Comparison of ENCODE assay signal across 11 mouse cellular contexts in genomic region chr11:120267676-120268075, GRCm38 (mm10). TPM values are rescaled to one million over a fixed set of nuclear protein-coding genes. Genes with fewer than 3 reads are reported as not detected.
DNase-seq lines count a peak whose midpoint lies in the region; ATAC-seq and TF ChIP-seq lines count a peak whose summit lies in the region.
"Had no signal": no experiment of that assay in that cellular context is flagged by ENCODE, and none has a peak within 500 bp of the region (broad histone marks: within the 10 kb centered on the region; RNA-seq: fewer than 3 reads in every experiment).

No protein-coding gene starts in this region.

- no peak overlapping the region; the same call in 1 of the 2 replicates for H3K9ac ChIP-seq in hindbrain, embryonic 12.5 days
- no peak overlapping the region for H3K9ac ChIP-seq in hindbrain, embryonic 16.5 days (ENCODE audit: low read depth, low read length)
- no peak overlapping the region for H3K9ac ChIP-seq in hindbrain, embryonic 13.5 days
- H3K9ac ChIP-seq: liver, embryonic 15.5 days had no signal

- H3K27ac ChIP-seq in hindbrain, embryonic 12.5 days: peak overlapping the region; percentile 66
- no peak overlapping the region for H3K27ac ChIP-seq in hindbrain, embryonic 16.5 days (ENCODE audit: low read depth, low read length)
- no peak overlapping the region for H3K27ac ChIP-seq in thymus, adult 2 months (ENCODE audit: control insufficient read depth, insufficient read depth, low read length)
- peak overlapping the region; percentile 63 for H3K27ac ChIP-seq in hindbrain, embryonic 13.5 days
- H3K27ac ChIP-seq: liver, embryonic 15.5 days had no signal

- no peak overlapping the region for H3K4me2 ChIP-seq in hindbrain, embryonic 12.5 days (replicated peaks)
- no peak overlapping the region for H3K4me2 ChIP-seq in hindbrain, embryonic 16.5 days (ENCODE audit: low read length)
- no peak overlapping the region for H3K4me2 ChIP-seq in hindbrain, embryonic 13.5 days
- H3K4me2 ChIP-seq: heart, embryonic 11.5 days; liver, embryonic 15.5 days had no signal

- no peaks in the 10 kb centered on the region for H3K27me3 ChIP-seq in hindbrain, embryonic 12.5 days
- H3K27me3 ChIP-seq in hindbrain, embryonic 16.5 days (replicated peaks; ENCODE audit: control insufficient read depth, insufficient read depth, low read length): peaks cover 2% of the 10 kb centered on the region; the same call in 1 of the 2 replicates
- H3K27me3 ChIP-seq in thymus, adult 2 months (ENCODE audit: control insufficient read depth, insufficient read depth, low read length): no peaks in the 10 kb centered on the region
- H3K27me3 ChIP-seq in hindbrain, embryonic 13.5 days: 0 out of 2 replicates have a peak, but pooled peaks cover 14% of the 10 kb centered on the region
- H3K27me3 ChIP-seq: liver, embryonic 15.5 days had no signal

- 58% methylated on average over 3 of the region's 3 CpGs for WGBS in hindbrain, embryonic 12.5 days
- 64% methylated on average over 1 of the region's 3 CpGs for WGBS in hindbrain, embryonic 16.5 days
- WGBS in thymus, adult 2 months: 43% methylated on average over 3 of the region's 3 CpGs
- 61% methylated on average over 3 of the region's 3 CpGs for WGBS in hindbrain, embryonic 13.5 days

- no peak for TF ChIP-seq CTCF in thymus, adult 2 months (IDR thresholded peaks at IDR 0.05; ENCODE audit: borderline replicate concordance, control insufficient read depth, extremely low read depth, insufficient read depth, low read length, poor library complexity)

- peaks cover 47% of the 10 kb centered on the region for H3K36me3 ChIP-seq in hindbrain, embryonic 12.5 days
- peaks cover 4% of the 10 kb centered on the region for H3K36me3 ChIP-seq in hindbrain, embryonic 16.5 days (ENCODE audit: control insufficient read depth, insufficient read depth, low read length)
- H3K36me3 ChIP-seq in thymus, adult 2 months (ENCODE audit: control insufficient read depth, insufficient read depth, low read length): no peaks in the 10 kb centered on the region
- peaks cover 30% of the 10 kb centered on the region for H3K36me3 ChIP-seq in hindbrain, embryonic 13.5 days

- H3K4me3 ChIP-seq in hindbrain, embryonic 12.5 days: no peak overlapping the region
- H3K4me3 ChIP-seq in hindbrain, embryonic 16.5 days (ENCODE audit: low read length): no peak overlapping the region
- H3K4me3 ChIP-seq in thymus, adult 2 months (ENCODE audit: control insufficient read depth, insufficient read depth, low read length): no peak overlapping the region
- no peak overlapping the region for H3K4me3 ChIP-seq in hindbrain, embryonic 13.5 days
- H3K4me3 ChIP-seq: liver, embryonic 15.5 days had no signal

- no peak for TF ChIP-seq POLR2A in thymus, adult 2 months (IDR thresholded peaks at IDR 0.05; ENCODE audit: control insufficient read depth, extremely low read depth, insufficient read depth, low read length, poor library complexity)

- H3K9me3 ChIP-seq in hindbrain, embryonic 12.5 days (replicated peaks): no peaks in the 10 kb centered on the region
- H3K9me3 ChIP-seq in hindbrain, embryonic 16.5 days (ENCODE audit: control insufficient read depth, low read length): no peaks in the 10 kb centered on the region
- H3K9me3 ChIP-seq in hindbrain, embryonic 13.5 days: no peaks in the 10 kb centered on the region
- H3K9me3 ChIP-seq: liver, embryonic 15.5 days had no signal

- intact Hi-C loops in heart, postnatal 36 days (cut with DNase I): no loop called here

- DNase-seq in thymus, postnatal 0 days (ENCODE audit: low spot score): peak; percentile 54
- DNase-seq in thymus, adult 2 months: no peak
- DNase-seq in cerebellum, postnatal 36 days: no peak
- DNase-seq in heart, postnatal 36 days: no peak
- DNase-seq: adrenal gland, adult 2 months; gastrocnemius, postnatal 10 days had no signal

- no peak for ATAC-seq in hindbrain, embryonic 12.5 days (ENCODE audit: low FRiP score)
- ATAC-seq in hindbrain, embryonic 16.5 days: no peak
- ATAC-seq in hindbrain, embryonic 13.5 days (ENCODE audit: low FRiP score): no peak

- peaks cover 64% of the 10 kb centered on the region for H3K4me1 ChIP-seq in hindbrain, embryonic 12.5 days
- H3K4me1 ChIP-seq in hindbrain, embryonic 16.5 days (ENCODE audit: control insufficient read depth, insufficient read depth, low read depth, low read length): peaks cover 41% of the 10 kb centered on the region
- peaks cover 23% of the 10 kb centered on the region for H3K4me1 ChIP-seq in thymus, adult 2 months (replicated peaks; ENCODE audit: control insufficient read depth, insufficient read depth, low read length)
- H3K4me1 ChIP-seq in hindbrain, embryonic 13.5 days (replicated peaks): peaks cover 71% of the 10 kb centered on the region

RNA-seq across cellular contexts. Expression of gene Bahcc1, which starts 34.9 kb away (rescaled TPM):
- polyA plus RNA-seq in hindbrain, embryonic 12.5 days (2016; fragmentation: Nextera tagmentation; extraction: Ambion mirVana): 21.9 and 23.8 TPM in 2 replicates
- polyA plus RNA-seq in hindbrain, embryonic 16.5 days (2015; fragmentation: Nextera tagmentation; extraction: Ambion mirVana): 7.8 and 9.7 TPM in 2 replicates
- 3.3 and 4.6 TPM in 2 replicates for polyA plus RNA-seq in thymus, postnatal 0 days (2015; fragmentation: Nextera tagmentation; extraction: Ambion mirVana)
- polyA plus RNA-seq in thymus, adult 2 months (2012; rRNA removed): 11.0 and 15.1 TPM in 2 replicates
- polyA plus RNA-seq in hindbrain, embryonic 13.5 days (2015; fragmentation: Nextera tagmentation; extraction: Ambion mirVana): 13.6 and 17.0 TPM in 2 replicates
- 10 to 100 TPM in 1 of 2 experiments, 1 to 10 TPM in 1; 8.5 to 11.2 TPM for total RNA-seq in heart, postnatal 36 days (2021)

Comparison
In these comparisons a context has a peak if more than half of its experiments do, and no peak if none do; other contexts are left out.
1. H3K27ac ChIP-seq: peak in hindbrain, embryonic 12.5 days (single experiment) and hindbrain, embryonic 13.5 days (single experiment); none in hindbrain, embryonic 16.5 days (single experiment) and thymus, adult 2 months (single experiment).